Mouse (Mus musculus) embryonic fibroblast, embryonic 13.5 days (primary cell): ENCODE data around the gene Opn1sw.

Experiments
- CTCF ChIP-seq: IDR thresholded peaks from 2 replicates; pipeline ENCODE4 v1.5.1; 2011; ENCODE audit warnings: mild to moderate bottlenecking, control low read depth, low read length, moderate library complexity, borderline replicate concordance; ENCODE audit not compliant: insufficient read depth
- POLR2A ChIP-seq: IDR thresholded peaks from 2 replicates; pipeline ENCODE4 v1.6.1; 2011; ENCODE audit warnings: low read depth, mild to moderate bottlenecking, control low read depth, low read length, moderate library complexity

DNA sequence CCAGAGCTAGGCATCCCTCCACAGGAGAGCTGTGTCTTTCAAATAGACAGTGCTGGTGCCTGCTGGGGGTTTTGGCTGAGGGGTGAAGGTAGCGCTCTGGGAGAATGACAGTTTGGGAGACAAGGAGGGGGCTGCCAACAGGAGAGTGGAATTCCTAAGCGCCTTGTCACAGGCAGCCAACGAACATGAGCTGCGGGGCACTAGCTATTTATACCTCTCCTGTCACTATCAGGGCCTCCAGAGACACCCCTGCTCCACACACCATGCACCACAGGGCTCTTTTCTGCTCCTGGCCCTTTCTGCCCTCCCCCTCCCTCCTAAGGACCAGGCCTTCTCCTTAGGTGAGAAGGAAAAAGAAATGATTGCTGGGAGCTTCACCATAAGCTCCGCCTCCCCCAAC, 43.2 kb upstream of the Opn1sw start:
- TF ChIP-seq CTCF (no peak), POLR2A (no peak)
